Comparison of ENCODE assay signal across 21 mouse cellular contexts in genomic region chrX:50731918-50732680, GRCm38 (mm10).
DNase-seq lines count a peak whose midpoint lies in the region; ATAC-seq lines count a peak whose summit lies in the region.
"Had no signal": no experiment of that assay in that cellular context is flagged by ENCODE, and none has a peak within 500 bp of the region (broad histone marks: within the 10 kb centered on the region; RNA-seq: fewer than 3 reads in every experiment).

No protein-coding gene starts in this region.

- H3K4me1 ChIP-seq in embryonic facial prominence, embryonic 12.5 days: no peaks in the 10 kb centered on the region
- H3K4me1 ChIP-seq in embryonic facial prominence, embryonic 14.5 days (ENCODE audit: control insufficient read depth, insufficient read depth, low read length): no peaks in the 10 kb centered on the region
- H3K4me1 ChIP-seq in limb, embryonic 13.5 days: no peaks in the 10 kb centered on the region
- no peaks in the 10 kb centered on the region for H3K4me1 ChIP-seq in forebrain, embryonic 13.5 days
- H3K4me1 ChIP-seq: forebrain, embryonic 10.5 days; hindbrain, embryonic 12.5 days; hindbrain, embryonic 15.5 days had no signal

- peak; percentile 84 for DNase-seq in embryonic facial prominence, embryonic 14.5 days (ENCODE audit: low spot score)
- DNase-seq in mesoderm, embryonic 11.5 days (ENCODE audit: low read depth, low spot score): peak; percentile 13
- DNase-seq in spleen, postnatal 10 days (ENCODE audit: low spot score in 2 of 2): no peak
- DNase-seq: adrenal gland, adult 2 months; adrenal gland, postnatal 14 days; cerebellum, adult 11 months; cerebellum, adult 2 months; cerebellum, adult 9-11 months; cerebellum, postnatal 25 days; forebrain, postnatal 0 days; gastrocnemius, postnatal 10 days; heart, adult 11 months had no signal

- H3K4me2 ChIP-seq in embryonic facial prominence, embryonic 12.5 days (replicated peaks): no peak overlapping the region
- H3K4me2 ChIP-seq in embryonic facial prominence, embryonic 14.5 days (ENCODE audit: low read depth, low read length): no peak overlapping the region
- no peak overlapping the region for H3K4me2 ChIP-seq in limb, embryonic 13.5 days (replicated peaks)
- H3K4me2 ChIP-seq in forebrain, embryonic 13.5 days: no peak overlapping the region
- H3K4me2 ChIP-seq: heart, embryonic 11.5 days; hindbrain, embryonic 12.5 days; hindbrain, embryonic 15.5 days had no signal

- no peak overlapping the region for H3K4me3 ChIP-seq in embryonic facial prominence, embryonic 12.5 days
- no peak overlapping the region for H3K4me3 ChIP-seq in embryonic facial prominence, embryonic 14.5 days (ENCODE audit: low read depth, low read length)
- no peak overlapping the region for H3K4me3 ChIP-seq in limb, embryonic 13.5 days
- H3K4me3 ChIP-seq in forebrain, embryonic 13.5 days: no peak overlapping the region
- H3K4me3 ChIP-seq: forebrain, embryonic 10.5 days; hindbrain, embryonic 12.5 days; hindbrain, embryonic 15.5 days had no signal

- ATAC-seq in embryonic facial prominence, embryonic 12.5 days (ENCODE audit: insufficient number of reproducible peaks, insufficient read depth, low FRiP score, low TSS enrichment): peak; percentile 47; the same call in 1 of the 2 replicates
- ATAC-seq in embryonic facial prominence, embryonic 14.5 days (ENCODE audit: low read depth): peak; percentile 90
- peak; percentile 89 for ATAC-seq in limb, embryonic 13.5 days (ENCODE audit: low FRiP score, low read depth)
- no peak for ATAC-seq in forebrain, embryonic 13.5 days
- ATAC-seq: CD4-positive, CD25-positive, alpha-beta regulatory T cell, adult 4 months; forebrain, embryonic 14.5 days; forebrain, postnatal 0 days had no signal

- no peaks in the 10 kb centered on the region for H3K36me3 ChIP-seq in embryonic facial prominence, embryonic 12.5 days
- no peaks in the 10 kb centered on the region for H3K36me3 ChIP-seq in embryonic facial prominence, embryonic 14.5 days (ENCODE audit: control insufficient read depth, insufficient read depth, low read length)
- no peaks in the 10 kb centered on the region for H3K36me3 ChIP-seq in limb, embryonic 13.5 days
- no peaks in the 10 kb centered on the region for H3K36me3 ChIP-seq in forebrain, embryonic 13.5 days (ENCODE audit: poor library complexity, severe bottlenecking)
- H3K36me3 ChIP-seq: forebrain, embryonic 10.5 days; hindbrain, embryonic 12.5 days; hindbrain, embryonic 15.5 days had no signal

- WGBS in embryonic facial prominence, embryonic 12.5 days: 58% methylated on average over 5 of the region's 5 CpGs
- 64% methylated on average over 5 of the region's 5 CpGs for WGBS in embryonic facial prominence, embryonic 14.5 days
- 54% methylated on average over 5 of the region's 5 CpGs for whole genome bisulfite sequencing in limb, embryonic 13.5 days
- 84% methylated on average over 5 of the region's 5 CpGs for WGBS in forebrain, embryonic 13.5 days

- no peak overlapping the region for H3K9ac ChIP-seq in embryonic facial prominence, embryonic 12.5 days
- no peak overlapping the region for H3K9ac ChIP-seq in embryonic facial prominence, embryonic 14.5 days (ENCODE audit: low read depth, low read length)
- H3K9ac ChIP-seq in limb, embryonic 13.5 days: no peak overlapping the region
- H3K9ac ChIP-seq in forebrain, embryonic 13.5 days: no peak overlapping the region
- H3K9ac ChIP-seq: forebrain, postnatal 0 days; hindbrain, embryonic 12.5 days; hindbrain, embryonic 15.5 days had no signal

- H3K27me3 ChIP-seq in embryonic facial prominence, embryonic 12.5 days: no peaks in the 10 kb centered on the region
- H3K27me3 ChIP-seq in embryonic facial prominence, embryonic 14.5 days (replicated peaks; ENCODE audit: control insufficient read depth, insufficient read depth, low read length): no peaks in the 10 kb centered on the region
- no peaks in the 10 kb centered on the region; the same call in 1 of the 2 replicates for H3K27me3 ChIP-seq in limb, embryonic 13.5 days
- no peaks in the 10 kb centered on the region for H3K27me3 ChIP-seq in forebrain, embryonic 13.5 days
- H3K27me3 ChIP-seq: hindbrain, embryonic 12.5 days; hindbrain, embryonic 15.5 days had no signal

- H3K9me3 ChIP-seq in embryonic facial prominence, embryonic 12.5 days: no peaks in the 10 kb centered on the region
- no peaks in the 10 kb centered on the region for H3K9me3 ChIP-seq in embryonic facial prominence, embryonic 14.5 days (ENCODE audit: control insufficient read depth, low read length)
- no peaks in the 10 kb centered on the region for H3K9me3 ChIP-seq in limb, embryonic 13.5 days
- H3K9me3 ChIP-seq in forebrain, embryonic 13.5 days (replicated peaks): no peaks in the 10 kb centered on the region
- H3K9me3 ChIP-seq: forebrain, embryonic 10.5 days; hindbrain, embryonic 12.5 days; hindbrain, embryonic 15.5 days had no signal

- H3K27ac ChIP-seq in embryonic facial prominence, embryonic 12.5 days: no peak overlapping the region
- H3K27ac ChIP-seq in embryonic facial prominence, embryonic 14.5 days (replicated peaks; ENCODE audit: low read depth, low read length): no peak overlapping the region
- H3K27ac ChIP-seq in limb, embryonic 13.5 days: no peak overlapping the region
- no peak overlapping the region for H3K27ac ChIP-seq in forebrain, embryonic 13.5 days
- H3K27ac ChIP-seq: forebrain, embryonic 10.5 days; hindbrain, embryonic 12.5 days; hindbrain, embryonic 15.5 days had no signal

Comparison
In these comparisons a context has a peak if more than half of its experiments do, and no peak if none do; other contexts are left out.
1. DNase-seq: peak in embryonic facial prominence, embryonic 14.5 days (single experiment) and mesoderm, embryonic 11.5 days (single experiment); none in spleen, postnatal 10 days (0 of 2).